Mouse (Mus musculus) neural tube, embryonic 14.5 days (tissue): ENCODE data around the gene Gpr176. TPM values are rescaled to one million over a fixed set of nuclear protein-coding genes. Genes with fewer than 3 reads are reported as not detected.

ENCODE experiments used
- ATAC-seq: fragments of 200-750 bp; cut with Nextera tagmentation; 2 replicates; pipeline ENCODE4 v1.8.0; 2017; ENCODE audit warnings: low read depth, mild to moderate bottlenecking, moderate TSS enrichment, moderate library complexity
- H3K27ac ChIP-seq: fragments of 300-500 bp; sonication (generic); 2 replicates; pipeline ENCODE4 v1.5.1; 2014; ENCODE audit warnings: low read depth, mild to moderate bottlenecking, control low read depth, low read length, moderate library complexity, mixed read lengths
- H3K27me3 ChIP-seq: fragments of 300-500 bp; sonication (generic); 2 replicates; pipeline ENCODE4 v1.6.1; 2014; ENCODE audit warnings: low read length; ENCODE audit not compliant: control insufficient read depth, insufficient read depth
- H3K36me3 ChIP-seq: fragments of 300-500 bp; sonication (generic); 2 replicates; pipeline ENCODE4 v1.6.1; 2014; ENCODE audit warnings: low read length, mixed read lengths; ENCODE audit not compliant: control insufficient read depth, insufficient read depth
- H3K4me1 ChIP-seq: fragments of 300-500 bp; sonication (generic); 2 replicates; pipeline ENCODE4 v1.6.1; 2014; ENCODE audit warnings: low read length; ENCODE audit not compliant: control insufficient read depth, insufficient read depth
- H3K4me2 ChIP-seq: fragments of 300-500 bp; sonication (generic); 2 replicates; pipeline ENCODE4 v1.6.1; 2014; ENCODE audit warnings: mild to moderate bottlenecking, low read depth, low read length, control low read depth
- H3K4me3 ChIP-seq: fragments of 300-500 bp; sonication (generic); 2 replicates; pipeline ENCODE4 v1.5.1; 2014; ENCODE audit warnings: low read depth, low read length, control low read depth, mixed read lengths
- H3K9ac ChIP-seq: fragments of 300-500 bp; sonication (generic); replicated peaks from 2 replicates; pipeline ENCODE4 v1.6.1; 2014; ENCODE audit warnings: low read depth, mild to moderate bottlenecking, control low read depth, low read length, mixed read lengths
- H3K9me3 ChIP-seq: fragments of 300-500 bp; sonication (generic); 2 replicates; pipeline ENCODE4 v1.6.1; 2016; ENCODE audit warnings: low read length; ENCODE audit not compliant: control insufficient read depth
- WGBS: fragments of 180-500 bp; shearing (Covaris S2); extraction: QIAGEN DNeasy Blood & Tissue Kit; methylation state at CpG from one replicate; pipeline ENCODE4 v1.1.7; 2014; 5-methylcytosine and 5-hydroxymethylcytosine counted together
- polyA plus RNA-seq: library from polyadenylated mRNA; unstranded; fragments of >200 nt; fragmentation: Nextera tagmentation; extraction: Ambion mirVana; gene quantifications from 2 replicates; pipeline ENCODE4 v1.2.1, GENCODE M21; 2014

Gene Gpr176
- polyA plus RNA-seq, 1 experiment from 2014 or later = 7.9 TPM

DNA sequence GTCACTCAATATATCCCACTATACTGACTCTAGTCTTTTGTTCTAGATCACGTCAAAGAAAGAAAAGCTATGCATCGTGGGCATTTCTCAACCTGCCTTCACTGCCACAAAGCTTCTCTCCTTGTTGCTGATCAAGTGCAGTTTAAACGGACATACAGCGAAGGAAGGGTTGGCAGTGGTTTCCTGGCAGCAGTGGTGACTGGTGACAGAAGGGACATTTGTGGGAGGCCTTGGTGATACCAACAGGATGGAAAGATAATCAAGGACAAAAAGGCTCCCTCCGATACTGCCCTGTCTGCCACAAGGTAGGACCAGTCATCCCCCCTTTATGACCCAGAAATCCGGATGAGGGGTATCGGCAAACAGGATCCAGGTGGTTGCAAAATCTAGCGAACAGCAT, 95.0 kb downstream of the Gpr176 start:
- 93% methylated on average over 8 of the region's 8 CpGs for WGBS
- H3K27me3 ChIP-seq = no peaks in the 10 kb centered on the region
- H3K27ac ChIP-seq = no peak overlapping the region
- H3K9me3 ChIP-seq = no peaks in the 10 kb centered on the region
- H3K4me1 ChIP-seq = no peaks in the 10 kb centered on the region
- no peaks in the 10 kb centered on the region for H3K36me3 ChIP-seq
- ATAC-seq = no peak
- no peak overlapping the region for H3K4me2 ChIP-seq
- no peak overlapping the region for H3K9ac ChIP-seq
- no peak overlapping the region for H3K4me3 ChIP-seq

DNA sequence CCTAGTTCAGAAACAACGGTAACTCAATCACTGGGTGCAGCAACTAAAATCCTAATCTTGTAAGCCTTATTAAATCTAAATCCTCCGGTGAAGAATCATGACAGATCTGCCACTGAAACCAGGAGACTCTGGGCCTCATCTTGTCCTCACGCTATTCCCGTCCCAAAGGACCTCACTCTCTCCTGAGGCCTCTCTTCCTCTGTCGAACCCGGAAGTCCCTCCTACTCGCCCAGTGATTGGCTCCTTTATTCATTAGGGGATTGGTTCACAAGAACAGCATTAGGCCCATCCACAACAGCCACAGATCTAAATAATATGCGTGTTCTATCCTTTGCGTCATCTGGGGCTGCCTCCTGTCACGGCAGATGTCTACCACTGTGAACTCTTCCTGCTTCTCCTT, 101.6 kb downstream of the Gpr176 start:
- no peak overlapping the region for H3K27ac ChIP-seq
- no peaks in the 10 kb centered on the region for H3K36me3 ChIP-seq
- no peak for ATAC-seq
- H3K4me3 ChIP-seq = no peak overlapping the region
- 80% methylated on average over 10 of the region's 10 CpGs for WGBS
- H3K27me3 ChIP-seq = no peaks in the 10 kb centered on the region
- no peak overlapping the region for H3K4me2 ChIP-seq
- H3K9me3 ChIP-seq = no peaks in the 10 kb centered on the region
- no peak overlapping the region for H3K9ac ChIP-seq
- no peaks in the 10 kb centered on the region for H3K4me1 ChIP-seq

DNA sequence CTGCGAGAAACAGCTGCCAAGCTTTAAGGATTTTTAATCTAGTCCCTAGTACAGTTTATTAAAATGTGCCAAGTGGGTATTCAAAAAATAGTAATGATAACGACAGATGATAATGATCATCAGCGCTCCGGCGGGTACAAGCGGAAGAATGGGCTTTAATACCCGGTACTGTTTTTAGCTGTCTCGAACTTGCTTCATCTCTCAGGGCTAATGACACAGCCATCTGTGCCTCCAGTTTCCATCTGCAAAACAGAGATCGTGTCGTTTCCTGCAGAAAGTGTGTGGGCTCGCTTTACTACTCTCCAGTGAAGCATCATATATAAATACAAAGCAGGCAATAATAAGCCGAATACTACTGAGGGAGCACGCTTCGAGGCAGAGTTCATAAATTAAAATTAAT, 103.0 kb downstream of the Gpr176 start:
- no peak overlapping the region for H3K27ac ChIP-seq
- ATAC-seq = peak; percentile 80
- H3K9me3 ChIP-seq = no peaks in the 10 kb centered on the region
- no peaks in the 10 kb centered on the region for H3K4me1 ChIP-seq
- no peak overlapping the region for H3K9ac ChIP-seq
- H3K27me3 ChIP-seq = no peaks in the 10 kb centered on the region
- H3K4me3 ChIP-seq = no peak overlapping the region
- H3K36me3 ChIP-seq = no peaks in the 10 kb centered on the region
- no peak overlapping the region for H3K4me2 ChIP-seq
- WGBS = 45% methylated on average over 14 of the region's 14 CpGs

GRCm38 (mm10) chr2:118263914-118264201, 109.4 kb downstream of the Gpr176 start:
- Histone ChIP-seq H3K9me3 (no peaks in the 10 kb centered on the region), H3K9ac (no peak overlapping the region), H3K4me2 (no peak overlapping the region), H3K4me1 (no peaks in the 10 kb centered on the region), H3K27me3 (no peaks in the 10 kb centered on the region), H3K4me3 (no peak overlapping the region), H3K36me3 (no peaks in the 10 kb centered on the region), H3K27ac (no peak overlapping the region)
- 39% methylated on average over 2 of the region's 2 CpGs for WGBS
- ATAC-seq = no peak

DNA sequence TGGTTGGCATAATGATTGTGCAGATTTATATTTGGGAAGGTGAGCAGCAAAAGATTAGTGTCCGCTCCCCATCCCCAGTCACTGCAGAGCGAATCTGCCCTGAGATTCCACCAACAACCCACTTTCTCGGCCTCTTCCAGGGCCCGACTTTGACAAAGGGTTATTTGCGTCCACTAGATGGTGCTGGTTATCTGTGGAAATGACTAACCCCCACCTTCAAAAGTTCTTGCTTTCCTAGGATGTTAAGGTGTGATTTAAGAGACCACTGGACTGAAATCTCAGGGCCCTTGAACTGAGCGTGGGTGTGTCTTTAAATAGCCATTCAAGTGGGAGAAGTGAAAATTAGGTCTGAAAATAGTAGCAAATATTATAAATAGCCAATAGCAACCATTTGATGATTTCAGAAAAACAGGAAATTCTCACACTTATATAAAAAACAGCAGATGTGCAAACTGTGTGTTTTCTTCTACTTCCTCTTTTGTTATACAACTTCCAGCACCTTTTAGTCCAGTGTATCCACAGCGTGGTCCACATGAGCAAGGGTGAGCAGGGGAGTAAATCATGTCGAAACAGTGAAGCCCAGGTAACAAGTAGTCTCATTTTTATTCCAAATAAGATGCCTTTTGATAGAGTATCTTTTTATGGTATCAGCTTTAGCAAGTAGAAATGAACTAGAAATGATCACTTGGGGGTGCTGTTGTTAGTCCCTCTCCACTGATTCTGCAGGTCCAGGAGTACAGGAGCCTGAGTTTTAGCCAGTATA, 109.9 kb downstream of the Gpr176 start:
- Histone ChIP-seq H3K4me3 (no peak overlapping the region), H3K36me3 (no peaks in the 10 kb centered on the region), H3K27ac (no peak overlapping the region), H3K4me2 (no peak overlapping the region), H3K9ac (no peak overlapping the region), H3K4me1 (no peaks in the 10 kb centered on the region), H3K27me3 (no peaks in the 10 kb centered on the region), H3K9me3 (no peaks in the 10 kb centered on the region)
- 20% methylated on average over 8 of the region's 8 CpGs for WGBS
- peak; percentile 81 for ATAC-seq

DNA sequence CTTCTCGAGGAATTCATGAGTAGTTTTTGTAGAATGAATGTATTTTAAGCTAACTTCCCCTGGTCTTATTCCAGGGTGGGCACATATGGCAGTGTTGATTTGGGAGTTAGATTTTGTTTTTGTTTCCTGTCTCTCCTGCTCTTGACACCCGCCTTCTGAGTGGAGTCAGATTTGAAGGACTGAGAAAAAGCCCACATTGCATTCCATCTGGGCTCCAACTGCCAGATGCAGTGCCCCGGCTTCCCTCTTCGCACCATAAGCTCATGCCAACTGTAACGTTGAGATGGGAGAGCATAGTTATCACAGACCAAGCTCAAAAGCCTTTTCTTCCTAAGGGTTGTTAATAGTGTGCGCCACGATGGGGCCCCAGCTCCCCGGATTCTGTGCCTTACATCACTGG, 110.5 kb downstream of the Gpr176 start:
- 58% methylated on average over 8 of the region's 8 CpGs for WGBS
- no peak for ATAC-seq
- H3K9ac ChIP-seq = no peak overlapping the region

DNA sequence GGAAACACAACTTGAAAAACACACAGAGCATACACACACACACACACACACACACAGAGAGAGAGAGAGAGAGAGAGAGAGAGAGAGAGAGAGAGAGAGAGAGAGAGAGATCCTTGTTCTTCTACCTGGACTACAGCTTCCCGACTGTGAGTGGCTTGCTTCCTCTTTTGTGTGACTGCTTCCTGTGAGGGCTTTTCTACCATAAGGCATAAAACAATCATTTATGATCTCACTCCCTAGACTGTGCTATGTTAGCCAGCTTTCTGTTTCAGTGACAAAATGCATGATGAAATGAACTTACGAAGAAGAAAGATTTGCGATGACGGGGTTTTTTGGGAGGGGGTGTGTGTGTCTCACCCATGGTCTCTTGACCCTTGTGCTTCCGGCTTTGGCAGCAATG, 113.5 kb downstream of the Gpr176 start:
- H3K27me3 ChIP-seq = no peaks in the 10 kb centered on the region
- 82% methylated on average over 5 of the region's 5 CpGs for WGBS
- H3K9ac ChIP-seq = no peak overlapping the region
- no peaks in the 10 kb centered on the region for H3K36me3 ChIP-seq
- H3K4me2 ChIP-seq = no peak overlapping the region
- H3K27ac ChIP-seq = no peak overlapping the region
- no peak for ATAC-seq
- H3K9me3 ChIP-seq = no peaks in the 10 kb centered on the region
- no peak overlapping the region for H3K4me3 ChIP-seq
- H3K4me1 ChIP-seq = no peaks in the 10 kb centered on the region

More for the DNA sequence above, 110.5 kb downstream of the Gpr176 start:
- Histone ChIP-seq H3K27ac (no peak overlapping the region), H3K27me3 (no peaks in the 10 kb centered on the region), H3K36me3 (no peaks in the 10 kb centered on the region), H3K4me1 (no peaks in the 10 kb centered on the region), H3K4me2 (no peak overlapping the region), H3K4me3 (no peak overlapping the region), H3K9me3 (no peaks in the 10 kb centered on the region)

DNA sequence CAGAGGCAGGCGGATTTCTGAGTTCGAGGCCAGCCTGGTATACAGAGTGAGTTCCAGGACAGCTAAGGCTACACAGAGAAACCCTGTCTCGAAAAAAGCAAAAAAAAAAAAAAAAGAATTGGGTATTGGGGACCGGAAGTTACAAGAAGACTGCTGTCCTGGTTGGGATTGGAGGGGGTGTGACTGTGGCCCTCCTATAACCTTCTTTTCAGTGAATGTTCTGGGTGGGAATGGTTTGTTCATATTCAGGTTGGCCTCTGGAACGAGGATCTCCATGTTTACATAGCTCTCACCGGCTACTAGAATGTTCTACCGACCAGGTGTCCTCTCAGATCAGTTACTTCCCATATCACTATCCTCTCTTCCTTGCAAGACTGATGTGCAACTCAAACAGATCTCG, 116.1 kb downstream of the Gpr176 start:
- Histone ChIP-seq H3K4me2 (peak overlapping the region; percentile 56; the same call in 1 of the 2 replicates), H3K27me3 (no peaks in the 10 kb centered on the region), H3K4me1 (no peaks in the 10 kb centered on the region), H3K9ac (no peak overlapping the region), H3K9me3 (no peaks in the 10 kb centered on the region), H3K36me3 (no peaks in the 10 kb centered on the region), H3K4me3 (peak overlapping the region; percentile 35), H3K27ac (no peak overlapping the region)
- ATAC-seq = no peak
- 69% methylated on average over 8 of the region's 8 CpGs for WGBS

- H3K27ac ChIP-seq = no peak within 1 kb of the TSS
- ATAC-seq = peak; percentile 93
- H3K36me3 ChIP-seq = no peaks in the 10 kb centered on the region
- no peaks in the 10 kb centered on the region for H3K9me3 ChIP-seq
- no peaks in the 10 kb centered on the region for H3K4me1 ChIP-seq
- H3K4me2 ChIP-seq = peak within 1 kb of the TSS; percentile 56
- peak within 1 kb of the TSS; percentile 35 for H3K4me3 ChIP-seq
- H3K9ac ChIP-seq = 0 out of 2 replicates have a peak within 1 kb of the TSS, but pooled peaks have one; percentile 12
- no peaks in the 10 kb centered on the region for H3K27me3 ChIP-seq
- under 1% methylated on average over 25 of the region's 25 CpGs for WGBS
Measured at GRCm38 (mm10) chr2:118256621-118257053, 116.6 kb downstream of the Gpr176 start, which contains the start of gene Fsip1. Fsip1 (minus strand) TSS chr2:118256966.
